Mouse (Mus musculus): ENCODE data around the gene Tatdn3.

Gene Tatdn3

DNA sequence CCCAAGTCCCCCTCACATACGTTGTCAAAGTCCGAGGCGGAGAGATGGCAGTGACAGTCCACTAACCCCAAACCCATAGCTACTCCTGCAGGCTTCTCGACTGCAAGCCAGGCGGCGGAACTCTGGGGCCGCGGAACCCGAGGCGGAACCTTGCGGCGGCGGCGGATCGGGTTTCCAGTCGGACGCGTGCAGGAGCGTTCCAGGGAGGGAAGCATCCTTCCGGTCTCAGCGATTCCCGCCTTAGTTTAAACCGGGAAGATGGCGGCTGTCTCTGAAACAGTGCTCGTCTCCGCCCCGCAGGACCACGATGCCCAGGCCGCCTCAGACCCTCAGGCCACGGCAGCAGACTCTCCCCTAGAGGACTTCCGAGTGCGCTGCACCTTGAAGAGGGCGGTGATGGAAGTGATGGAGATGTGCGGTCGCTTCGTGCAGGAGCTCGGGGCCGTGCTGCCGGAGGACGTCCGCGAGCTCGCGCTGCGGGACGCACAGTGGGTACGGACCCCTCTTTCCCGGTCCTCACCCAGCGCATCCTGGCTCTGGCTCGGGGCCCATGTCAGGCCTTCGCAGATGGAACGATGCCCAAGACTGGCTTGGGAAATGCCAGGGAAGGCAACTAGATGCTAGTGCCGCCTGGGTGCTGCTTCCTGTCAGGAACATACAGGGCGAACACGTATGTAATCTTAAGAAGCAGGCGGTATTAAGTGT lies at the start of gene Tatdn3, which contains the start of gene Nsl1:
TSS of gene Tatdn3 (minus strand) at position 152 of the 705 bp plus-strand sequence.
TSS of gene Nsl1 (plus strand) at position 232 of the 705 bp plus-strand sequence.
- DNase-seq (ENCODE audit: low spot score), result peak; percentile 91

- no peak for DNase-seq (ENCODE audit: low spot score)
These were observed 48.4 kb upstream of the Tatdn3 start for GRCm38 (mm10) chr1:191111146-191111545.

DNA sequence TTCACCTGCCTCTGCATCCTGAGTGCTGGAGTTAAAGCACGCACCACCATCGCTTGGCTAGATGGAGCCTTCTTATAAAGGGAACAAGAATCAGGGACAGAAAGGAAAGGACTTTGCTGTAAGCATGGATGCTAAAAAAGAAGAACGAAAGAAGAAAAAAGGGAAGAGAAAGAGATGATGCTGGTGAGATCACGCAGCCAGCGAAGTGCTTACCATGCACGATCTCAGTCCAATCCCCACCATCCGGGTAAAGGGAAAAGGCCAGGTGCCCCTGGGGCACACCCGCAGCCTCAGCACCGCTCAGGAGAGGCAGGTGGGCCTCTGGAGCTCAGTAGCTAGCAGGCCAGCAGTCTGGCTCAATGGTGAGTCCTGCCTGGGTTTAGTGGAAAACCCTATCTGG lies 47.2 kb upstream of the Tatdn3 start:
- DNase-seq (ENCODE audit: low spot score), result no peak

DNA sequence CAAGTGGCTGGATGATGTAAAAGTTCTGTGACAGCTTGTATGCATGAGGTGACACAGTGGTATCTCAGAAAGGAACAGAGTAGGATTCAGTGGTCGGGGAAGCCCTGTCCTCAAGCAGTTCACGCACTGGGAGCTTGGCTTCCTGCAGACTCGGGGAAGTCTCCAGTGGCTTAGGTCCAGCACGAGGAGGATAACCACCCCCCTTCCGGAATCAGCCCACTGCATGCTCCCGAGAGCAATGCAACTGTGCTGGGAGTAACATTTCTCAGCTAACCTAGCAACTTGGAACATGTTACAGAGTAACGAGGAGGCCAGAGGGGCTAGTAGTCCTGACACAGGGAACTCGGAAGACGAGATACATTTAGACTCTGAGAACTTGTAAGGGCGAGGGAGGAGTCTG lies 44.6 kb upstream of the Tatdn3 start:
- no peak for DNase-seq (ENCODE audit: low spot score)

- no peak for DNase-seq (ENCODE audit: low spot score)
These were observed 42.5 kb upstream of the Tatdn3 start for GRCm38 (mm10) chr1:191105246-191105645.

DNA sequence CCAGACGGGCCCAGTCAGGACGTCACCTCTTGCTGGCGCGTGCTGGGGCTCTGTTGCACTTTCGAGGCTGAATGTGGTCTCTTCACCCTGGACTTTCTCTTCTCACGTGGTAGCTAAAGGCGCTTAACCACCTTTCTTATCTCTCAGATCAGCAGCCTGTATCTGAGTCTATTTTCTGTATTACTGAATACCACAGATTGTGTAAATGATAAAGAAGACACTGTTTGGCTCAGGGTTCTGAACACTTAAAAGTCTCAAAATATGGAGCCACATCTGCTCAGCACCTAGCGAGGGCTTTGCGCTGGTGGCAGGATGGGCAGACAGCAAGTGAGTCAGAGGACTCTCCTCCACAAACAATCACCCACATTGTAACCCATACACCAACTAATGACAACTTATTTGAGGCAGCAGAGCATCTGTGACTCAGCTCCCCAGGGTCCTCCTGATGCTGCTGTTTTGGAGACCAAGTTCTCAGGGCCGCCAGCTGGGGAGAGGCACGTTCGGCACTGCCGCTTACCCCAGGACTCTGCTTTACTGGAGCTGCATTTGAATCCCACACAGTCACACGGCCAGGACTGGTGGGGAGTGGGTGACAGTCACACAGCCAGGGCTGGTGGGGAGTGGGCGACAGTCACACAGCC lies 40.1 kb upstream of the Tatdn3 start:
- no peak for DNase-seq (ENCODE audit: low spot score)

DNA sequence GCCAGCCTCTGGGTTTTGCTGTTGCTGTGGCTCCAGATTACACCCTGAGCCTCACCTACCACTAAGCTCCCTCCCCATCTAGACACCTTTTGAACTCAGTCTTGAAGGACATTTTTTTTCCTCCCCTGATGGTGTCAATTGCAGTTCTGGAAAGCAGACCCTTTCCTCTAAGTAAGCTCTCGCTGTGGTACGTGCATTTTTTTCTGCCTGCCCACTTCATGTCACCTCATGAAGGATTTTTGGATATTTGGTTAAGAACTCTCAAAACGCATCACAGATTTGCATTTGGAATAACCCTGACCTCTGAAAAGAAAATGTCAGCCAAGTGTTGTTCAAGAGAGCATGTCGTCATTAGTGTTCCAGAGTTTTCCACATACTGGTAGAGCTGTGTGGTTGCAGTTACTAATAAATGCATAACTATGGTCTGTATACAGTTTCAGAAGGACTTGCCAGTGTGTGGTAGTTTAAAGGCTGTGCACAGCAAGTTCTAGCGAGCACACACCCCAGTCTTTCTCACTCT lies 37.1 kb upstream of the Tatdn3 start:
- no peak for DNase-seq (ENCODE audit: low spot score)

GRCm38 (mm10) chr1:191099114-191099513 lies 36.4 kb upstream of the Tatdn3 start:
- no peak for DNase-seq (ENCODE audit: low spot score)

GRCm38 (mm10) chr1:191097802-191098747 lies 35.3 kb upstream of the Tatdn3 start, which contains the start of gene Batf3:
Gene Batf3 (plus strand): TSS chr1:191097847.
- peak; percentile 74 for DNase-seq (ENCODE audit: low spot score)

- DNase-seq (ENCODE audit: low spot score), result peak; percentile 20
These were observed 34.3 kb upstream of the Tatdn3 start for GRCm38 (mm10) chr1:191096871-191097681.

GRCm38 (mm10) chr1:191095019-191095418 lies 32.3 kb upstream of the Tatdn3 start:
- no peak for DNase-seq (ENCODE audit: low spot score)

GRCm38 (mm10) chr1:191093578-191093977 lies 30.8 kb upstream of the Tatdn3 start:
- no peak for DNase-seq (ENCODE audit: low spot score)

GRCm38 (mm10) chr1:191092050-191092449 lies 29.3 kb upstream of the Tatdn3 start:
- DNase-seq (ENCODE audit: low spot score), result no peak

- no peak for DNase-seq (ENCODE audit: low spot score)
These were observed 26.6 kb upstream of the Tatdn3 start for GRCm38 (mm10) chr1:191089355-191089754.

DNA sequence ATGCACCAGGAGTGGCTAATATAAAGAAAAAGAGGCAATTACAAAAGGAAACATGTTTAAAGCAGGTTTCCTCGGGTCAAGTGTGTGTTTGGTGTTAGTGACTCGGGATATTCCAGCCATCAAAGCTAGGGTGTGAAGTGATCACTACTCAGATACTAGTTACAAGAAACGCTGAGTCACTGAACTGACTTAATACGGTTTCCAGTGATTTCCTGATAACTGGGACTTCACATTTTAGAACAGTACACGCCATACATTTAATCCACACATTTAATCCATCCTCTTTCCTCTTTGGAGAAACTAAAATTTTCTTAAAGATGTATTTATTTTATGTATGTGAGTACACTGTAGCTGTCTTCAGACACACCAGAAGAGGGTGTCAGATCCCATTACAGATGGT lies 25.2 kb upstream of the Tatdn3 start:
- no peak for DNase-seq (ENCODE audit: low spot score)

DNA sequence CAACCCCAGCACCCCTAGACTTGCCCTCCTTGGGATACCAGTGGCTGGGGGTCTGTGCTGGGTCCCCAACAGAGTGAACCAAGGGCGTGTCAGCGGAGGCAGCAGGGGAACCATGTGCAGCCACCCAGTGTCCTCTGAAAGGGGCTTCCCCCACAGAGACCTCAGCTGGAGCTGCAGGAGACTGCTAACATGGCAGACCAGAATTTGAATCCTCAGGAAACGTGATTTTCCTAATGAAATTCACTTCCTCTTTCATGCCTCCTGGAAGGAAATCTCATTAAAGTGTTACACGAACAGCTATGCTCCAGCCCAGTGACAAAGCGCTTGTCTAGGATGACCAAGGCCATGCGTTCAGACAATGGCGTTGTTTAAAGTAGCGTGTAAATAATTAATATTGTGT lies 24.2 kb upstream of the Tatdn3 start:
- no peak for DNase-seq (ENCODE audit: low spot score)

DNA sequence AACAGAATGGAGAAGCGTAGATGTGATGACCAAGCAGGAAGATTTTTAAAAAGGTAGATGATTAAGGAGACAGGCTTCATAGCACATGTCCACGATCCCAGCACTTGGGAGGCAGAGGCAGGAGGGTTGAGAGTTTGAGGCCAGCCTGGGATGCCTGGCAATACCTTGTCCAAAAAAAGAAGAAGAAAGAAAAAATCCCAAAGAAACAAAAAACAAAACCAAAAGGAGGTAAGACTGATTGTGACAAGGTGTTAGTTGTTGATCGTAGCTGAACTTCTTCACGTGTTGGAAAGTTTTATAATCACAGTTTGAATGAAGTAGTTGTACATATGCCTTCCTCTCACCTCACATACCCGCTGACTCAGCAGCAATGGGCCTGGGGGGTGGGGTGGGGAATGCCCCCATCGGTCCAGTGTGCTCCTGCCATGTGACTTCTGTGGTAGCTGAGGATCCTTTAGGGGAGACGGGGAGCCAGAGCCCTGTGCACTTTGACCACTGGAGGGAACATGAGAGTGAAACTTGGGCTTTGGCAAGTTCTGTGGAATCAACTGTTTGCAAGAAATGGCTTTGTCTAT lies 23.7 kb upstream of the Tatdn3 start:
- no peak for DNase-seq (ENCODE audit: low spot score)

DNA sequence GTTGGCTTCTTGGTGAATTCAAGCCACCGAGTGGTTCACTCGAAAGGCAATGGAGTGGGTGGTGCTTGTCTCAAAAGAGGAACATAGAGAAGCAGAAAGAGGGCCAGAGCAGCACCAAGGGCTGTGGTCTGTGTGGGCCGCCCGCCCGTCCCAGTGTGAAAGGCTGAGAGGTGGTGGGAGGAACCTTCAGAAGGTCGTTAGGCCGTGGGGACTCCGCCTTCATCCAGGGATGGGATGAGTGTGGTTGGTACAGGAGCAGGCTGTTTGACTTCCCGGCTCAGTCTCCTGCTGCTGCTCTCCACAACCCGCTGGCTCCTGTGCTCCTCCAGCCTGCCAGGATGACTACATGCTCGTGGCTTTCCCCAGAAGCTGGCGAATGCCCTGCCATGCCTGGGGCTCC lies 22.9 kb upstream of the Tatdn3 start:
- no peak for DNase-seq (ENCODE audit: low spot score)

DNA sequence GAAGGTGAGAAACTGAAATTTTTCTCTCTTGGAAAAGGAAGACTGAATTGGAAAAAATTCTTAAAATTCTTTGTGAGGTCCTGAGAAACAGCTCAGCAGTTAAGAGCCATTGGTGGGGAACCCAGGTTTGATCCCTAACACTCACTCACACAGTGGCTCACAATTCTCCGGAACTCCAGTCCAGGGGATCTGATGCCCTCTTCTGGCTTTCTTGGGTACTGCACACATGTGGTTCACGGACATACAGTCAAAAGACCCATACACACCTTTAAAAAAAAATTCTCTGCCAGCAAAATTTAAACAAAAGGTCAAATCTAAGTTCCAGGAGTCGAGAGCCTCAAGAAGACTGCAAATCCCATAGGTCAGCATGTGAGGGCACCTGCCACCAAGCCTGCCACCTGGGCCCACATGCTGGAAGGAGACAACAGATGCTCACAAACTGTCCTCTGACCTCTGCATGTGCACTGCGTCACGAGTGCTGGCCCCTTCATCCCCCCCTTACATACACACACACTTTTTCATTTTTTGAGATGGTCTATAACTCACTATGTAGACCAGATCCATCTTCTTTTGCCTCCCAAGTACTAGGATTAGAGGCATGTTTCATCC lies 22.3 kb upstream of the Tatdn3 start:
- peak; percentile 69 for DNase-seq (ENCODE audit: low spot score)

DNA sequence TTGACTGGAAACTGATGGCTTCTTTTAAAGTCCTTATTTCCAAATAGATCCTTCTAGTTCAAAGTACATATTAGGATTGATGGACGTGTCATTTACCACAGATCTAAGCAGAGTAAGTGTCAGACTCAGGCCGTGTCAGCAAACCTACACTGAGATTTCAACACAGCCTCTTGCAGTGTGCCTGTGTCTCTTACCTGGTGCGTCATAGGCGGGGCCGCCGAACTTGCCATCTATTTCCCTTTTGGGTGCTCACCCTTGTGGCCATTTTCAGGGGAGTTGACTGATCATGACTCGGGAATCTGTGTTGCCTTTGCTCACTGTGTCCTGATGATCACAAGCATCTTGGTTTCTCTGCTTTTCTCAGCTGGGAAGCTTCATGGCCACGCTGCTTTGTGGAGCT lies 20.5 kb upstream of the Tatdn3 start:
- no peak for DNase-seq (ENCODE audit: low spot score)
